26 mouse cellular contexts compared by ENCODE assay signal in the genomic region with DNA sequence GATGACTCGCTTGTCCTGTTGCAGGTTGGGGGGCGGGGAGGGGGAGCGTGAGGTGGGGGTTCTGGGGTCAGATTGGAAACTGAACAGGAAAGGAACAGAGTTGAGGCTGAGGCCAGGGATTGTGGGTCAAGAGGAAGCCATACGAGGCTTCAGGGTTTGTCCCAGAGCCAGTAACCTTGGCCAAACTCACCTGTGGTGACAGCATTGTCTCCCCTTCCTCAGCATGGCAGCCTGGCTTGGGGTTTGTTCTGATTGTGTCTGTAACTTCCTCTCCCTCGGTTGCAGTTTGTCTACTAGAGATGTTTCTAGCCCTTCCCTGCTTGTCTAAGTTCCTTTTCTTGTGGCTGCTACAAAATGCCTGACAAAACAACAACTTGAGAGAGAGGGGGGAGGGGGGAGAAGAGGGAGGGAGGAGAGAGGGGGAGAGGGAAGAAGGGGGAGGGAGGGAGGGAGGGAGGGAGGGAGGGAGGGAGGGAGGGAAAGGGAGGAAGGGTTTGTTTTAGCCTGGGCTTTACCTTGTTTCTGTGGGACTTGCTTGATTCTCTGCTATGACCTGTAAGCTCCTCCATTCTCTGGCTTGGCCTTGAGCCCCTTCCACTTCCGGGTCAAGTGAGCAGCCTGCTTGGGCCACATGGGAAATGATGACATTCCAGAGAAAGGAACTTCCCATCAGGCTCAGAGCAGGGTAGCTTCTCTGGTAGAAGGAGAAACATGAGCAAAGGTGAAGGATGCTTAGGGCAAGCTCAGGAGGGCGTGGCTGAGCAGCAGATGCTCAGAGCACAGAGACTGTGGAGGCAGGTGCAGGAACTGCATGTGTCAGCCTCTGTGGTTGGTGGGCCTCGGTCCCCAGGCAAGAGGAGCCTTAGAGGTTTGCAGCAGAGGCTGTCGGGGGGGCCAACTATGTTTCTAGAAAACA. TPM values are rescaled to one million over a fixed set of nuclear protein-coding genes. Genes with fewer than 3 reads are reported as not detected.
DNase-seq lines count a peak whose midpoint lies in the region; ATAC-seq and TF ChIP-seq lines count a peak whose summit lies in the region.
"Had no signal": no experiment of that assay in that cellular context is flagged by ENCODE, and none has a peak within 500 bp of the region (broad histone marks: within the 10 kb centered on the region; RNA-seq: fewer than 3 reads in every experiment).

No protein-coding gene starts in this region.

- dilution Hi-C loops in CH12.LX (cut with MboI; ENCODE audit: extremely low pct_ligation_motif_present, extremely low pct_unique_long_range_greater_than_20kb, low sequenced_read_pairs) = no loop called here

- no peaks in the 10 kb centered on the region for H3K79me2 ChIP-seq in CH12.LX (replicated peaks; ENCODE audit: control insufficient read depth, extremely low read depth, insufficient read depth, poor library complexity, severe bottlenecking)

- 73% methylated on average over 9 of the region's 9 CpGs for WGBS in hindbrain, embryonic 11.5 days

- TF ChIP-seq EP300 in CH12.LX (IDR thresholded peaks at IDR 0.05; ENCODE audit: low read length) = no peak

- TF ChIP-seq RAD21 in CH12.LX (IDR thresholded peaks at IDR 0.05; ENCODE audit: low read depth, low read length) = no peak

- no peak overlapping the region for H3K4me2 ChIP-seq in CH12.LX (ENCODE audit: insufficient read depth, low read depth, poor library complexity, severe bottlenecking)
- no peak overlapping the region for H3K4me2 ChIP-seq in hindbrain, embryonic 11.5 days (replicated peaks; ENCODE audit: low read depth, low read length)
- H3K4me2 ChIP-seq: forebrain, embryonic 12.5 days; liver, embryonic 11.5 days; lung, embryonic 14.5 days had no signal

- H3K9ac ChIP-seq in CH12.LX (ENCODE audit: insufficient read depth, low read depth) = no peak overlapping the region
- H3K9ac ChIP-seq in hindbrain, embryonic 11.5 days (ENCODE audit: low read depth, low read length) = no peak overlapping the region
- H3K9ac ChIP-seq: forebrain, embryonic 12.5 days; lung, embryonic 14.5 days had no signal

- no peak overlapping the region for H3K27ac ChIP-seq in CH12.LX (ENCODE audit: insufficient read depth, low read depth)
- H3K27ac ChIP-seq in hindbrain, embryonic 11.5 days (ENCODE audit: low read depth, low read length) = no peak overlapping the region
- H3K27ac ChIP-seq: stomach, postnatal 0 days had no signal

- TF ChIP-seq CTCF in CH12.LX (conservative IDR thresholded peaks at IDR 0.05 in 1 of 2, IDR thresholded peaks at IDR 0.05 in 1 of 2; ENCODE audit: low read depth in 2 of 2, low read length in 2 of 2) = no peak

- H3K27me3 ChIP-seq in CH12.LX (replicated peaks) = peaks cover 2% of the 10 kb centered on the region
- H3K27me3 ChIP-seq in hindbrain, embryonic 11.5 days (ENCODE audit: control insufficient read depth, insufficient read depth, low read length) = no peaks in the 10 kb centered on the region

- peaks cover 0 to 43% of the 10 kb centered on the region in 2 experiments; a peak in 2 of 4 replicates for H3K4me1 ChIP-seq in CH12.LX (ENCODE audit: control insufficient read depth in 1 of 2, insufficient read depth in 2 of 2)
- no peaks in the 10 kb centered on the region for H3K4me1 ChIP-seq in hindbrain, embryonic 11.5 days (replicated peaks; ENCODE audit: control insufficient read depth, insufficient read depth, low read length)

- TF ChIP-seq POLR2A in CH12.LX (IDR thresholded peaks at IDR 0.05; ENCODE audit: low read depth, low read length) = no peak

- DNase-seq in 3T3-L1 (ENCODE audit: low read depth, low spot score) (peak; percentile 25), CH12.LX (ENCODE audit: extremely low read depth) (peak; percentile 34), adipocyte (ENCODE audit: low spot score) (peak; percentile 41)
- peak; percentile 74 for DNase-seq in naive thymus-derived CD4-positive, alpha-beta T cell, adult 2 months (ENCODE audit: low read depth)
- DNase-seq in ovary, postnatal 36 days (ENCODE audit: low spot score) = no peak
- DNase-seq in hindbrain, embryonic 11.5 days (ENCODE audit: low spot score) = no peak
- no peak for DNase-seq in frontal cortex, postnatal 10 days (ENCODE audit: low spot score in 2 of 2)
- DNase-seq: kidney, postnatal 10 days; lung, embryonic 14.5 days; right cerebral cortex, adult 18-20 months had no signal

- in situ Hi-C loops in CH12.LX (cut with MboI; ENCODE audit: low pct_ligation_motif_present, low pct_unique_long_range_greater_than_20kb, low sequenced_read_pairs) = no loop called here

- no peak for ATAC-seq in erythroblast, adult 5-6 weeks (replicated peaks; ENCODE audit: low FRiP score, poor library complexity, severe bottlenecking)
- no peak for ATAC-seq in hindbrain, embryonic 11.5 days (ENCODE audit: low FRiP score)
- ATAC-seq: inflammation-experienced regulatory T-cells, adult 6 months had no signal

- H3K4me3 ChIP-seq in CH12.LX (replicated peaks in 1 of 3; ENCODE audit: low read depth in 2 of 3, low read length in 2 of 3, poor library complexity in 1 of 3) = peak overlapping the region in 2 of 3 experiments; percentile 34 to 53
- H3K4me3 ChIP-seq in hindbrain, embryonic 11.5 days (ENCODE audit: low read depth, low read length) = no peak overlapping the region
- H3K4me3 ChIP-seq: forebrain, embryonic 12.5 days had no signal

- H3K36me3 ChIP-seq in CH12.LX (replicated peaks in 1 of 2; ENCODE audit: control insufficient read depth in 1 of 2, insufficient read depth in 1 of 2, low read length in 1 of 2) = peaks cover 0 to 35% of the 10 kb centered on the region in 2 experiments
- no peaks in the 10 kb centered on the region for H3K36me3 ChIP-seq in hindbrain, embryonic 11.5 days (ENCODE audit: control insufficient read depth, insufficient read depth, low read length)
- H3K36me3 ChIP-seq: forebrain, embryonic 12.5 days; G1E had no signal

- no peaks in the 10 kb centered on the region for H3K9me3 ChIP-seq in CH12.LX (replicated peaks; ENCODE audit: low read length)
- H3K9me3 ChIP-seq in hindbrain, embryonic 11.5 days (ENCODE audit: control insufficient read depth, low read length) = no peaks in the 10 kb centered on the region
- H3K9me3 ChIP-seq: forebrain, embryonic 12.5 days; G1E had no signal

TF ChIP-seq in CH12.LX, 34 proteins besides CTCF, POLR2A, EP300 and RAD21:
- no peak for TF ChIP-seq USF1 (IDR thresholded peaks at IDR 0.05; ENCODE audit: low read depth, low read length)
- peak; percentile 64 for TF ChIP-seq ELF1 (IDR thresholded peaks at IDR 0.05; ENCODE audit: low read depth, low read length)
- peak; percentile 30; the same call in 1 of the 2 replicates for TF ChIP-seq HCFC1 (IDR thresholded peaks at IDR 0.05; ENCODE audit: low read depth, low read length)

RNA-seq across cellular contexts. Expression of a gene that starts 7.7 kb away (rescaled TPM):
- not detected in 2 replicates for total RNA-seq in CH12.LX (2012; rRNA removed)
- not detected in 2 replicates for total RNA-seq in CH12.LX (2014; rRNA removed)
- polyA plus RNA-seq in CH12.LX (2012; ENCODE audit: insufficient read length, low read depth) = not detected in 2 replicates
- total RNA-seq in erythroblast, adult 5-6 weeks (2015; ENCODE audit: low replicate concordance) = not detected in 2 replicates
- not detected in 2 replicates for total RNA-seq in erythroblast, adult 5-6 weeks (2017; ENCODE audit: low replicate concordance)
- 0.18 and 0.34 TPM in 2 replicates for polyA plus RNA-seq in hindbrain, embryonic 11.5 days (2014; fragmentation: Nextera tagmentation; extraction: Ambion mirVana)
- total RNA-seq: megakaryocyte-erythroid progenitor cell, adult 5-6 weeks had no signal
- polyA plus RNA-seq: G1E had no signal

RNA-seq across cellular contexts. Expression of a gene that starts 8.0 kb away (rescaled TPM):
- total RNA-seq in CH12.LX (2012; rRNA removed) (1.2 and 2.5 TPM in 2 replicates), CH12.LX (2014; rRNA removed) (2.4 and 2.9 TPM in 2 replicates)
- polyA plus RNA-seq in CH12.LX (2012; ENCODE audit: insufficient read length, low read depth) = 3.4 and 3.5 TPM in 2 replicates
- total RNA-seq in erythroblast, adult 5-6 weeks (2015; ENCODE audit: low replicate concordance) = 0.63 TPM in 1 of 2 replicates, not detected in the other
- total RNA-seq in erythroblast, adult 5-6 weeks (2017; ENCODE audit: low replicate concordance) = not detected in 2 replicates
- polyA plus RNA-seq in hindbrain, embryonic 11.5 days (2014; fragmentation: Nextera tagmentation; extraction: Ambion mirVana) = 1.0 and 1.1 TPM in 2 replicates
- total RNA-seq: G1E had no signal
- polyA plus RNA-seq: G1E had no signal

RNA-seq across cellular contexts. Expression of a gene that starts 29.0 kb away (rescaled TPM):
- not detected in 2 replicates for total RNA-seq in CH12.LX (2012; rRNA removed)
- total RNA-seq in CH12.LX (2014; rRNA removed) = not detected in 2 replicates
- polyA plus RNA-seq in CH12.LX (2012; ENCODE audit: insufficient read length, low read depth) = not detected in 2 replicates
- not detected in 2 replicates for total RNA-seq in erythroblast, adult 5-6 weeks (2015; ENCODE audit: low replicate concordance)
- total RNA-seq in erythroblast, adult 5-6 weeks (2017; ENCODE audit: low replicate concordance) = not detected in 2 replicates
- not detected in 2 replicates for polyA plus RNA-seq in hindbrain, embryonic 11.5 days (2014; fragmentation: Nextera tagmentation; extraction: Ambion mirVana)
- total RNA-seq: adrenal gland, postnatal 4 days; G1E; hematopoietic stem cell, adult 5-6 weeks; layer of hippocampus, adult 8-10 months; left cerebral cortex, postnatal 25 days; megakaryocyte-erythroid progenitor cell, adult 5-6 weeks had no signal
- polyA plus RNA-seq: cortical plate, adult 2 months; embryonic facial prominence, embryonic 14.5 days; forebrain, embryonic 12.5 days; G1E; heart, embryonic 14.5 days; inflammation-experienced regulatory T-cells, adult 6 months; liver, embryonic 11.5 days; lung, embryonic 14.5 days; stomach, postnatal 0 days had no signal

RNA-seq across cellular contexts. Expression of a gene that starts 29.9 kb away (rescaled TPM):
- not detected in 2 replicates for total RNA-seq in CH12.LX (2012; rRNA removed)
- total RNA-seq in CH12.LX (2014; rRNA removed) = not detected in 2 replicates
- not detected in 2 replicates for polyA plus RNA-seq in CH12.LX (2012; ENCODE audit: insufficient read length, low read depth)
- 7.7 TPM in 1 of 2 replicates, not detected in the other for total RNA-seq in erythroblast, adult 5-6 weeks (2015; ENCODE audit: low replicate concordance)
- not detected in 2 replicates for total RNA-seq in erythroblast, adult 5-6 weeks (2017; ENCODE audit: low replicate concordance)
- 0.14 and 0.31 TPM in 2 replicates for polyA plus RNA-seq in hindbrain, embryonic 11.5 days (2014; fragmentation: Nextera tagmentation; extraction: Ambion mirVana)
- total RNA-seq: G1E; gastrocnemius, postnatal 4 days; hematopoietic stem cell, adult 5-6 weeks; neutrophil, adult 5-6 weeks had no signal
- polyA plus RNA-seq: embryonic facial prominence, embryonic 14.5 days; G1E; heart, embryonic 14.5 days; inflammation-experienced regulatory T-cells, adult 6 months; lung, embryonic 14.5 days had no signal

RNA-seq across cellular contexts. Expression of a gene that starts 43.3 kb away (rescaled TPM):
- total RNA-seq in CH12.LX (2012; rRNA removed) (not detected in 2 replicates), CH12.LX (2014; rRNA removed) (not detected in 2 replicates)
- not detected in 2 replicates for polyA plus RNA-seq in CH12.LX (2012; ENCODE audit: insufficient read length, low read depth)
- total RNA-seq in erythroblast, adult 5-6 weeks (2015; ENCODE audit: low replicate concordance) = not detected in 2 replicates
- not detected in 2 replicates for total RNA-seq in erythroblast, adult 5-6 weeks (2017; ENCODE audit: low replicate concordance)
- not detected in 2 replicates for polyA plus RNA-seq in hindbrain, embryonic 11.5 days (2014; fragmentation: Nextera tagmentation; extraction: Ambion mirVana)
- total RNA-seq: adrenal gland, postnatal 4 days; G1E; gastrocnemius, postnatal 4 days; hematopoietic stem cell, adult 5-6 weeks; layer of hippocampus, adult 8-10 months; left cerebral cortex, postnatal 25 days; megakaryocyte-erythroid progenitor cell, adult 5-6 weeks; neutrophil, adult 5-6 weeks had no signal
- polyA plus RNA-seq: cortical plate, adult 2 months; forebrain, embryonic 12.5 days; G1E; heart, embryonic 14.5 days; inflammation-experienced regulatory T-cells, adult 6 months; liver, embryonic 11.5 days; lung, embryonic 14.5 days; stomach, postnatal 0 days had no signal

Comparison
In these comparisons a context has a peak if more than half of its experiments do, and no peak if none do; other contexts are left out.
1. DNase-seq: peak in 3T3-L1 (single experiment), CH12.LX (single experiment), adipocyte (single experiment) and naive thymus-derived CD4-positive, alpha-beta T cell, adult 2 months (single experiment); none in ovary, postnatal 36 days (single experiment), hindbrain, embryonic 11.5 days (single experiment) and frontal cortex, postnatal 10 days (0 of 2).